Mouse (Mus musculus) adrenal gland, adult 8-10 months (tissue): ENCODE results near the gene Ctrc. TPM values are rescaled to one million over a fixed set of nuclear protein-coding genes. Genes with fewer than 3 reads are reported as not detected.

Source experiments
- DNase-seq: peaks from one replicate; pipeline ENCODE4 v3.0.0; 2022
- total RNA-seq, 4 experiments: library from RNA; stranded (reverse); gene quantifications; 2 replicates each; pipeline ENCODE4 v1.2.4; 2022

Ctrc gene
- not detected for total RNA-seq

- no peak for DNase-seq
Measured at GRCm38 (mm10) chr4:141845999-141846398, at the start of gene Ctrc. Gene Ctrc, minus strand, starts transcription at chr4:141846359.

- DNase-seq: no peak
Measured at GRCm38 (mm10) chr4:141895772-141896171, 49.6 kb upstream of the Ctrc start.

- no peak for DNase-seq
Measured at GRCm38 (mm10) chr4:141893157-141893784, 47.1 kb upstream of the Ctrc start.

GRCm38 (mm10) chr4:141886385-141886968 lies 40.3 kb upstream of the Ctrc start:
- DNase-seq: no peak

- no peak for DNase-seq
Measured at GRCm38 (mm10) chr4:141885451-141885850, 39.3 kb upstream of the Ctrc start.

- DNase-seq: no peak
Measured at GRCm38 (mm10) chr4:141882858-141883257, 36.7 kb upstream of the Ctrc start.

- no peak for DNase-seq
Measured at GRCm38 (mm10) chr4:141881950-141882349, 35.8 kb upstream of the Ctrc start.

GRCm38 (mm10) chr4:141881289-141881914 lies 35.2 kb upstream of the Ctrc start:
- DNase-seq: no peak

- no peak for DNase-seq
Measured at GRCm38 (mm10) chr4:141879875-141880274, 33.7 kb upstream of the Ctrc start.

- no peak for DNase-seq
Measured at GRCm38 (mm10) chr4:141879074-141879473, 32.9 kb upstream of the Ctrc start.

- DNase-seq: no peak
Measured at GRCm38 (mm10) chr4:141878621-141879020, 32.5 kb upstream of the Ctrc start.

- DNase-seq: no peak
Measured at GRCm38 (mm10) chr4:141875481-141876108, 29.4 kb upstream of the Ctrc start.

GRCm38 (mm10) chr4:141874601-141875460 lies 28.7 kb upstream of the Ctrc start, which contains the start of gene Efhd2:
Gene Efhd2, minus strand, starts transcription at chr4:141874920.
- DNase-seq: peak; percentile 58

- DNase-seq: no peak
Measured at GRCm38 (mm10) chr4:141874111-141874600, 28.0 kb upstream of the Ctrc start.

- no peak for DNase-seq
Measured at GRCm38 (mm10) chr4:141872977-141873376, 26.8 kb upstream of the Ctrc start.

GRCm38 (mm10) chr4:141871909-141872308 lies 25.8 kb upstream of the Ctrc start:
- no peak for DNase-seq

- no peak for DNase-seq
Measured at GRCm38 (mm10) chr4:141871333-141871725, 25.2 kb upstream of the Ctrc start.

GRCm38 (mm10) chr4:141870666-141871332 lies 24.6 kb upstream of the Ctrc start:
- DNase-seq: no peak

GRCm38 (mm10) chr4:141869436-141870215 lies 23.5 kb upstream of the Ctrc start:
- no peak for DNase-seq

GRCm38 (mm10) chr4:141868051-141868450 lies 21.9 kb upstream of the Ctrc start:
- no peak for DNase-seq

- DNase-seq: no peak
Measured at GRCm38 (mm10) chr4:141867498-141867897, 21.3 kb upstream of the Ctrc start.
